Mouse (Mus musculus): ENCODE data around the gene Ptpa.

Gene Ptpa

GRCm38 (mm10) chr2:30463341-30463761, 47.5 kb downstream of the Ptpa start:
- DNase-seq (ENCODE audit: low read depth, low spot score), result no peak

GRCm38 (mm10) chr2:30463904-30464330, 48.1 kb downstream of the Ptpa start:
- DNase-seq (ENCODE audit: low read depth, low spot score), result peak; percentile 97

GRCm38 (mm10) chr2:30464411-30464810, 48.6 kb downstream of the Ptpa start:
- no peak for DNase-seq (ENCODE audit: low read depth, low spot score)

GRCm38 (mm10) chr2:30466787-30467186, 50.9 kb downstream of the Ptpa start:
- DNase-seq (ENCODE audit: low read depth, low spot score), result no peak

- no peak for DNase-seq (ENCODE audit: low read depth, low spot score)
Measured at GRCm38 (mm10) chr2:30469009-30469408, 53.2 kb downstream of the Ptpa start.

- peak; percentile 92 for DNase-seq (ENCODE audit: low read depth, low spot score)
Measured at GRCm38 (mm10) chr2:30469796-30470142, 53.9 kb downstream of the Ptpa start.

- peak; percentile 87 for DNase-seq (ENCODE audit: low read depth, low spot score)
Measured at GRCm38 (mm10) chr2:30470143-30470946, 54.5 kb downstream of the Ptpa start.

GRCm38 (mm10) chr2:30471051-30471450, 55.2 kb downstream of the Ptpa start:
- DNase-seq (ENCODE audit: low read depth, low spot score), result no peak

- DNase-seq (ENCODE audit: low read depth, low spot score), result peak; percentile 89
Measured at GRCm38 (mm10) chr2:30471795-30472720, 56.2 kb downstream of the Ptpa start.

GRCm38 (mm10) chr2:30472731-30473351, 57.0 kb downstream of the Ptpa start:
- DNase-seq (ENCODE audit: low read depth, low spot score), result no peak

GRCm38 (mm10) chr2:30473431-30474031, 57.7 kb downstream of the Ptpa start:
- peak; percentile 77 for DNase-seq (ENCODE audit: low read depth, low spot score)

GRCm38 (mm10) chr2:30474039-30474438, 58.2 kb downstream of the Ptpa start, which contains the start of gene Ier5l:
Gene Ier5l (minus strand): TSS chr2:30474219.
- DNase-seq (ENCODE audit: low read depth, low spot score), result peak; percentile 95

GRCm38 (mm10) chr2:30474776-30475175, 58.9 kb downstream of the Ptpa start:
- DNase-seq (ENCODE audit: low read depth, low spot score), result no peak

- DNase-seq (ENCODE audit: low read depth, low spot score), result no peak
Measured at GRCm38 (mm10) chr2:30475457-30475856, 59.6 kb downstream of the Ptpa start.

GRCm38 (mm10) chr2:30476241-30476640, 60.4 kb downstream of the Ptpa start:
- no peak for DNase-seq (ENCODE audit: low read depth, low spot score)

GRCm38 (mm10) chr2:30478526-30478925, 62.7 kb downstream of the Ptpa start:
- no peak for DNase-seq (ENCODE audit: low read depth, low spot score)

- DNase-seq (ENCODE audit: low read depth, low spot score), result peak; percentile 61
Measured at GRCm38 (mm10) chr2:30487597-30487996, 71.8 kb downstream of the Ptpa start.

GRCm38 (mm10) chr2:30490384-30490783, 74.5 kb downstream of the Ptpa start:
- no peak for DNase-seq (ENCODE audit: low read depth, low spot score)

- no peak for DNase-seq (ENCODE audit: low read depth, low spot score)
Measured at GRCm38 (mm10) chr2:30495000-30495908, 79.4 kb downstream of the Ptpa start.

Measured in brain, adult 2 months (tissue).